Comparison of ENCODE assay signal across 9 mouse cellular contexts in the genomic region with DNA sequence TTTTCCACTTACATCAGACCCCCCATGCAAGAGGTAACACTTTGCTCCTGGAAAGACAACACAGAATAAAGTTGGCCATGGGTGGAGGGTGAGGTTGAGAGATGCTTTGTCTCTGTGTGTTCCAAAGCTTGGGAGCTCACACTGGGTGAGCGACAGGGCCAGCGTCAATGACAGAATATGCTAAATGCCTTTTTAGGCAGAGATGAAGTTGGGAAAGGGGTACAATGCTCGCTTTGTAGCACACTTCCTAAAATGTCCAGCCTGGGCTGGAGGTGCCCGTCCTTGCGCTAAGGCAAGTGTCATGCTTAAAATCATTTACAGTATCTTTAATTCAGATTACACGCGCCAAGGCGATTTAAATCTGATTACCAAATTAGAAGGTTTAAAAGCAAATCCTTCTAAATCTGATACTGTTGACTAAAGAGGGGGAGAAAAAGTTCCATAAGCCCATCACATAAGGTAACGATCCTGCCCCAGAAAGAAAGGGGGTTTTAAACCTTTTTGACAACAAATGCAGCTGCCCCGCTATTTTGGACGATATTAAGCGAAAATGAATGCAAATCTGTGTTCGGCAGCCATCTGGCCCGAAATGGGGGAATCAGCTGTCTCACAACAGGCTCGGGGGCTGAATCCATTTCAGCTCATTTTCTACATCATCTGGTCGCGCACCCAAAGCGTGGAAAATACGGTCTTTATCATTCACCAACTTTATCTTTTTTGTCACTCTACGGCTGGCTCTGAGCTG. TPM values are rescaled to one million over a fixed set of nuclear protein-coding genes. Genes with fewer than 3 reads are reported as not detected.
DNase-seq lines count a peak whose midpoint lies in the region; ATAC-seq and TF ChIP-seq lines count a peak whose summit lies in the region.
"Had no signal": no experiment of that assay in that cellular context is flagged by ENCODE, and none has a peak within 500 bp of the region (broad histone marks: within the 10 kb centered on the region; RNA-seq: fewer than 3 reads in every experiment).

No protein-coding gene starts in this region.

- no peak for TF ChIP-seq CTCF in hindbrain, postnatal 0 days (IDR thresholded peaks at IDR 0.05; ENCODE audit: low read depth)

- no peak for ATAC-seq in hindbrain, postnatal 0 days
- no peak for ATAC-seq in neural tube, embryonic 12.5 days (ENCODE audit: low FRiP score, low read depth)
- no peak for ATAC-seq in granulocyte monocyte progenitor cell, adult 5-6 weeks (replicated peaks; ENCODE audit: poor library complexity, severe bottlenecking)

- WGBS in forebrain, embryonic 10.5 days: 1% methylated on average over 20 of the region's 20 CpGs
- WGBS in hindbrain, postnatal 0 days: 5% methylated on average over 20 of the region's 20 CpGs
- WGBS in neural tube, embryonic 12.5 days: 1% methylated on average over 20 of the region's 20 CpGs

- no peaks in the 10 kb centered on the region for H3K9me3 ChIP-seq in forebrain, embryonic 10.5 days
- no peaks in the 10 kb centered on the region for H3K9me3 ChIP-seq in hindbrain, postnatal 0 days (ENCODE audit: low read length)
- H3K9me3 ChIP-seq in neural tube, embryonic 12.5 days: no peaks in the 10 kb centered on the region

- peaks cover 89% of the 10 kb centered on the region for H3K4me1 ChIP-seq in forebrain, embryonic 10.5 days
- peaks cover 3% of the 10 kb centered on the region; the same call in 1 of the 2 replicates for H3K4me1 ChIP-seq in hindbrain, postnatal 0 days (ENCODE audit: insufficient read depth, low read length)
- peaks cover 67% of the 10 kb centered on the region for H3K4me1 ChIP-seq in neural tube, embryonic 12.5 days

- H3K27ac ChIP-seq in forebrain, embryonic 10.5 days: peak overlapping the region; percentile 62; the same call in 1 of the 2 replicates
- peak overlapping the region; percentile 91 for H3K27ac ChIP-seq in hindbrain, postnatal 0 days
- H3K27ac ChIP-seq in neural tube, embryonic 12.5 days: peak overlapping the region; percentile 72

- peaks cover 100% of the 10 kb centered on the region for H3K27me3 ChIP-seq in forebrain, embryonic 10.5 days (ENCODE audit: poor library complexity, severe bottlenecking)
- peaks cover 51% of the 10 kb centered on the region for H3K27me3 ChIP-seq in hindbrain, postnatal 0 days (ENCODE audit: insufficient read depth, low read length)
- H3K27me3 ChIP-seq in neural tube, embryonic 12.5 days (replicated peaks): peaks cover 70% of the 10 kb centered on the region

- peak; percentile 90 for DNase-seq in heart, adult 11 months
- no peak for DNase-seq in heart, postnatal 14 days
- DNase-seq in forebrain, embryonic 10.5 days (ENCODE audit: extremely low spot score, low spot score): no peak
- DNase-seq in hindbrain, postnatal 0 days (ENCODE audit: low spot score): peak; percentile 74
- DNase-seq in cerebellum, postnatal 25 days: no peak
- no peak for DNase-seq in testis, postnatal 10 days (ENCODE audit: low spot score)

- intact Hi-C loops in heart, postnatal 14 days (cut with DNase I): loop anchor here (5.0 to 10.0 kb wide), 2 partner anchors 252 to 624 kb away; no protein-coding TSS in a partner anchor

- no peaks in the 10 kb centered on the region for H3K36me3 ChIP-seq in forebrain, embryonic 10.5 days (replicated peaks)
- H3K36me3 ChIP-seq in hindbrain, postnatal 0 days (ENCODE audit: insufficient read depth, low read length): no peaks in the 10 kb centered on the region
- H3K36me3 ChIP-seq in neural tube, embryonic 12.5 days: no peaks in the 10 kb centered on the region

- H3K9ac ChIP-seq in hindbrain, postnatal 0 days (replicated peaks; ENCODE audit: low read length): peak overlapping the region; percentile 42
- H3K9ac ChIP-seq in neural tube, embryonic 12.5 days: peak overlapping the region; percentile 97; the same call in 1 of the 2 replicates

- peak overlapping the region; percentile 40; the same call in 1 of the 2 replicates for H3K4me3 ChIP-seq in forebrain, embryonic 10.5 days
- H3K4me3 ChIP-seq in hindbrain, postnatal 0 days (ENCODE audit: low read length): peak overlapping the region; percentile 75
- peak overlapping the region; percentile 26; the same call in 1 of the 2 replicates for H3K4me3 ChIP-seq in neural tube, embryonic 12.5 days

- H3K4me2 ChIP-seq in hindbrain, postnatal 0 days (ENCODE audit: low read depth, low read length): peak overlapping the region; percentile 70
- H3K4me2 ChIP-seq in neural tube, embryonic 12.5 days (replicated peaks): peak overlapping the region; percentile 64
- H3K4me2 ChIP-seq: liver, embryonic 11.5 days had no signal

RNA-seq across cellular contexts. Expression of gene Ebf3, which starts 2.1 kb away (rescaled TPM):
- 10 to 100 TPM; 13.2 to 15.2 TPM for total RNA-seq in heart, postnatal 14 days (2021)
- polyA plus RNA-seq in forebrain, embryonic 10.5 days (2016; fragmentation: Nextera tagmentation; extraction: Ambion mirVana): 1.3 TPM in 2 replicates
- total RNA-seq in hindbrain, postnatal 0 days (2014; rRNA removed): 123 and 142 TPM in 2 replicates
- 11.5 and 13.0 TPM in 2 replicates for polyA plus RNA-seq in hindbrain, postnatal 0 days (2015; fragmentation: Nextera tagmentation; extraction: Ambion mirVana)
- 19.1 and 20.0 TPM in 2 replicates for polyA plus RNA-seq in neural tube, embryonic 12.5 days (2016; fragmentation: Nextera tagmentation; extraction: Ambion mirVana)
- total RNA-seq in granulocyte monocyte progenitor cell, adult 5-6 weeks (2014; fragmentation: Nextera tagmentation): 0.56 TPM in 1 of 2 replicates, not detected in the other
- not detected in 2 replicates for total RNA-seq in granulocyte monocyte progenitor cell, adult 5-6 weeks (2017)

Comparison
In these comparisons a context has a peak if more than half of its experiments do, and no peak if none do; other contexts are left out.
1. DNase-seq: peak in heart, adult 11 months (single experiment) and hindbrain, postnatal 0 days (single experiment); none in heart, postnatal 14 days (0 of 2), forebrain, embryonic 10.5 days (single experiment), cerebellum, postnatal 25 days (0 of 2) and testis, postnatal 10 days (single experiment).
2. RNA of gene Ebf3, which starts 2.1 kb away (total RNA-seq): 123 to 142 TPM in hindbrain, postnatal 0 days and 13.2 to 15.2 TPM in heart, postnatal 14 days; 0.56 TPM in granulocyte monocyte progenitor cell, adult 5-6 weeks; every median in the first group is over 4 times any median in the second.
3. Peak in every context shown above with its lines, with median percentiles within 50 percentile points of each other: H3K27ac ChIP-seq and H3K4me3 ChIP-seq.